Mouse (Mus musculus): ENCODE data around the gene Sec14l3.

GRCm38 (mm10) chr11:4103522-4103921 lies 38.9 kb downstream of the Sec14l3 start:
- no peak for TF ChIP-seq CTCF (IDR thresholded peaks at IDR 0.05; ENCODE audit: extremely low read depth, insufficient read length, insufficient replicate concordance, low read depth, low read length)
- no peak for TF ChIP-seq POLR2A (IDR thresholded peaks at IDR 0.05; ENCODE audit: low read depth, low read length)

Data from small intestine, adult 2 months (tissue).